Mouse (Mus musculus): ENCODE results near the gene Cideb. TPM values are rescaled to one million over a fixed set of nuclear protein-coding genes. Genes with fewer than 3 reads are reported as not detected.
"Not testable (repeated sequence)": the region's sequence is repeated elsewhere in the genome, so short reads cannot be mapped to it uniquely, and the experiment has no call there.

Cideb gene
- polyA plus RNA-seq, 1 experiment from 2014 or later: 0.36 TPM

DNA sequence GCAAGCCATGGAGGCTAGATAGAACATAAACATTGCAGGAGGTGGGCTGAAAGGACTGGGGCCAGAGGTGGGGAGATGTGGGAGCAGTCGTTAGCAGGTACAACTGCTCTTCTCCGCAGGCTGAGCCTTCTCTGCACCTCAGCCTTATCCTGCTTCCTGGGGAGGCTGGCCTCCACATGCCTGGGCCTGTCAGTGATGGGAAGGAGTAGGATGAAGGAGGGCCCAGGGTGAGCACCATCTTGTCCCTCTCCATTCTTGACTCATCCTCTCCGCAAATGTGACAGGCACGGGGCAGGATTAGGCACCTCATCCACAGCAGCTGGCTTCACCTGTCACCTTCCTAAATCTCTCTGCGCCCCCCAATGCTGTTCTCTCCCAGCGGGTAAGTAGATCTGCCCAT lies 2.9 kb upstream of the Cideb start, which contains the start of gene Ltb4r2:
Gene Ltb4r2 (plus strand): TSS at position 266 of the 400 bp plus-strand sequence.
- Histone ChIP-seq H3K36me3 (peaks cover 6% of the 10 kb centered on the region), H3K27ac (no peak within 1 kb of the TSS), H3K4me1 (peaks cover 10% of the 10 kb centered on the region; the same call in 1 of the 2 replicates), H3K4me3 (peak within 1 kb of the TSS; percentile 47), H3K9me3 (replicated peaks) (no peaks in the 10 kb centered on the region), H3K27me3 (peaks cover 58% of the 10 kb centered on the region), H3K9ac (peak within 1 kb of the TSS; percentile 70), H3K4me2 (replicated peaks) (peak within 1 kb of the TSS; percentile 90)
- 72% methylated on average over 6 of the region's 6 CpGs for WGBS
- no peak for ATAC-seq (ENCODE audit: low FRiP score)

DNA sequence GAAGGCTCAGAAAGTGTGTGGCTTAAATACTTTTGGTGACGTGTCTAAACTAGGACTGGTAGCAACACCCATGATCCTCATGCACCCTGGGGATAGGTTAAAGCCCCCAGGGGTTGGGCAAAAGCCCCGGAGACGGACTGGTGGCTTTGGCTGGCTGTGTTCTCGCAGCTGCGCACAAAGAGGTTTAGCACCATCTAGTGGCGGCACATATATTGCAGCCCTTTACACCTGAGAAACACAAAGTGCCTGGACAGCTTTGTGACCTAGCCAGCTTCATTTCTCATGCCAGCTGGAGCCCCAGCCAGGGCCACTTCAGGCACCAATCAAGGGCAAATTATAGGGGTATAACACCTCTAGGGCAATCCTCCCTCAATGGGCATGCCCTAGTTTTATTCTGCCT lies 1.9 kb upstream of the Cideb start:
- 0 out of 2 replicates have a peak, but pooled peaks have one; percentile 9 for ATAC-seq (ENCODE audit: low FRiP score)
- 0% methylated on average over 6 of the region's 6 CpGs for WGBS

DNA sequence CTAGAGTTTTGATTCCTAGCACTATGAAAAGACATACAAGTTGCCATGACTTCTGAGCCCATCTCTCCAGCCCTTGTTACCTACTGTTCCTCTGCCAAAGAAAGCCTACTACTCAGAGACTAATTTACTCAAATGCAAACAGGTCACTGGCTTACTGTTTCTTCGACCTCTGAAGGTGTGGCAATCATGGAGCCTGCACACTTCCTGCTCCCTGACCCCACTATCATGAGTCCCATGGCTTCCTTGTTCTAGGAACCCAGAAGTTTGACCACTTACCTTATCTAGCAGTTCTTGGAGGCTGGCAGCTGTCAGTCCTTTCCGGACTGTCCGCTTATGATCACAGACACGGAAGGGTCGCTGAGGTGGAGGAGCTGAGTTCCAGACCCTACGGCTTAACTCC lies 692 bp downstream of the Cideb start:
- H3K27me3 ChIP-seq: peaks cover 23% of the 10 kb centered on the region

More for the DNA sequence above, 1.9 kb upstream of the Cideb start:
- not testable (repeated sequence) for H3K9ac ChIP-seq; H3K4me3 ChIP-seq; H3K27ac ChIP-seq; H3K9me3 ChIP-seq (replicated peaks)
- Histone ChIP-seq H3K27me3 (peaks cover 48% of the 10 kb centered on the region), H3K4me2 (replicated peaks) (peak overlapping the region; percentile 31), H3K36me3 (peaks cover 16% of the 10 kb centered on the region), H3K4me1 (peaks cover 10% of the 10 kb centered on the region; the same call in 1 of the 2 replicates)

GRCm38 (mm10) chr14:55747051-55747847 lies 11.0 kb downstream of the Cideb start:
- H3K4me1 ChIP-seq: peaks cover 24% of the 10 kb centered on the region
- H3K27me3 ChIP-seq: no peaks in the 10 kb centered on the region
- no peaks in the 10 kb centered on the region for H3K9me3 ChIP-seq (replicated peaks)
- peak overlapping the region; percentile 99 for H3K4me2 ChIP-seq (replicated peaks)
- no peak overlapping the region for H3K27ac ChIP-seq
- 93% methylated on average over 10 of the region's 10 CpGs for WGBS
- peaks cover 37% of the 10 kb centered on the region for H3K36me3 ChIP-seq
- H3K4me3 ChIP-seq: peak overlapping the region; percentile 93; the same call in 1 of the 2 replicates
- ATAC-seq (ENCODE audit: low FRiP score): no peak
- no peak overlapping the region for H3K9ac ChIP-seq

More for the DNA sequence above, 692 bp downstream of the Cideb start:
- Histone ChIP-seq H3K9me3 (replicated peaks) (no peaks in the 10 kb centered on the region), H3K4me3 (no peak overlapping the region), H3K36me3 (peaks cover 42% of the 10 kb centered on the region), H3K9ac (no peak overlapping the region), H3K27ac (no peak overlapping the region), H3K4me1 (peaks cover 10% of the 10 kb centered on the region; the same call in 1 of the 2 replicates), H3K4me2 (replicated peaks) (no peak overlapping the region)
- no peak for ATAC-seq (ENCODE audit: low FRiP score)
- 89% methylated on average over 6 of the region's 6 CpGs for WGBS

DNA sequence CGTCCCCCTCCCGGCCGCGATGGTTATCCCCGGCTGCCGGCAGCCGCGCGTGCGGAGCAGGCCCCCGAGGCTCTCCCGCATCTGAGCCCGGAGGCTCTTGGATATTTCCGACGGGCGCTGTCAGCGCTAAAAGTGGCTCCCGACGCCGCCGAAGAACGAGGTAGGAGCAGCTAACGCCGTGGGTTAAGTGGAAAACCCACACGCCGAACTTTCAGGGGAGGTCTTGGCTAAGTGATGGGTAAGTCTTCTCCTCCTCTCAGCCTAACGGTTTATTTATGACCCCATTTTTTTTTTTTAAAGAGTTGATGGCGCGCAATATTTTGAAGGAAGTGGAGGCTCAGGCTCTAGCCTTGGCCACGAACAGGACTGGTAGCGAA lies 12.4 kb downstream of the Cideb start:
- H3K9ac ChIP-seq: peak overlapping the region; percentile 83
- H3K4me3 ChIP-seq: peak overlapping the region; percentile 93
- ATAC-seq (ENCODE audit: low FRiP score): no peak
- H3K36me3 ChIP-seq: peaks cover 24% of the 10 kb centered on the region
- H3K4me2 ChIP-seq (replicated peaks): peak overlapping the region; percentile 99
- H3K9me3 ChIP-seq (replicated peaks): no peaks in the 10 kb centered on the region
- WGBS: 0% methylated on average over 31 of the region's 31 CpGs
- no peaks in the 10 kb centered on the region for H3K27me3 ChIP-seq
- 0 out of 2 replicates have a peak overlapping the region, but pooled peaks have one; percentile 17 for H3K27ac ChIP-seq
- peaks cover 24% of the 10 kb centered on the region for H3K4me1 ChIP-seq

DNA sequence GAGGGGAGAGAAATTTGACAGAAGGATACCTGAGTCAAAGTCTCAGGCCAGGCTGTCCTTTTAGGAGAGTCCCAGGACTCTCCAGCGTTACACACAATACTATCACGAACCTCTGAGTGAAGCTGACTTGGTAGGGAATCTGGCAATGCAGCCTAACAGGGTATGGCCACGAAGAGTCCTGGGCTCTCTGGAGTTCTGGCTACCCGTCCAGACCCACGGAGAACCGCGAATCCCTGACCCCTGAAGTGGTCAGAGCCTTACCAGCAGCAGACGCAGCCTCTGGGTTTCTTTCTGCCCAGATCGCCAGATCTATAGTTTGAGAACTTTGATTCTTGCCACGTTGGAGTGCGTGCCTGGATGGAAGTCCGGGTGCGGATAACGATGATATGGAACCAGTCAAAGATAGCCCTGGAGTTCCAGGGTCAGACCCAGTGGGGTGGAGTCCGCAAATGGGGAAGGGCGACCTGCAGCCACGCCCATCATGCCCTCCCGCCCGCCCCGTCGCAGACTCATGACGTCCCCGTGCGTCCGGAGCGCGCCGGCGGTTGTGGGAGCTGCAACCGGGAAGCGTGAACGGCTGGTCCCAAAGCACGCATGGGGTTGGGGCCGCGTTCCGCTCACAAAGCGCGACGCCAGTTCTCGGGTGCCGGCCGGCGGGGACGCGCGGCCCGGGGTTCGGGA lies 12.9 kb downstream of the Cideb start, which contains the start of the genes Dhrs1 and Nop9:
Gene Dhrs1 (minus strand): TSS at position 511 of the 681 bp plus-strand sequence.
Gene Nop9 (plus strand): TSS at position 514 of the 681 bp plus-strand sequence.
- H3K4me2 ChIP-seq (replicated peaks): peak within 1 kb of the TSS; percentile 99
- H3K27me3 ChIP-seq: no peaks in the 10 kb centered on the region
- peak within 1 kb of the TSS; percentile 93 for H3K4me3 ChIP-seq
- H3K36me3 ChIP-seq: peaks cover 21% of the 10 kb centered on the region
- H3K27ac ChIP-seq: 0 out of 2 replicates have a peak within 1 kb of the TSS, but pooled peaks have one; percentile 17
- 1% methylated on average over 48 of the region's 48 CpGs for WGBS
- H3K9me3 ChIP-seq (replicated peaks): no peaks in the 10 kb centered on the region
- peak; percentile 84 for ATAC-seq (ENCODE audit: low FRiP score)
- peak within 1 kb of the TSS; percentile 83 for H3K9ac ChIP-seq
- H3K4me1 ChIP-seq: peaks cover 24% of the 10 kb centered on the region

GRCm38 (mm10) chr14:55743711-55744110 lies 14.5 kb downstream of the Cideb start:
- 22% methylated on average over 10 of the region's 10 CpGs for WGBS
- Histone ChIP-seq H3K9ac (no peak overlapping the region), H3K4me3 (no peak overlapping the region), H3K36me3 (peaks cover 23% of the 10 kb centered on the region), H3K4me1 (peaks cover 24% of the 10 kb centered on the region), H3K27ac (no peak overlapping the region), H3K9me3 (replicated peaks) (no peaks in the 10 kb centered on the region), H3K27me3 (no peaks in the 10 kb centered on the region), H3K4me2 (replicated peaks) (no peak overlapping the region)
- ATAC-seq (ENCODE audit: low FRiP score): peak; percentile 55

DNA sequence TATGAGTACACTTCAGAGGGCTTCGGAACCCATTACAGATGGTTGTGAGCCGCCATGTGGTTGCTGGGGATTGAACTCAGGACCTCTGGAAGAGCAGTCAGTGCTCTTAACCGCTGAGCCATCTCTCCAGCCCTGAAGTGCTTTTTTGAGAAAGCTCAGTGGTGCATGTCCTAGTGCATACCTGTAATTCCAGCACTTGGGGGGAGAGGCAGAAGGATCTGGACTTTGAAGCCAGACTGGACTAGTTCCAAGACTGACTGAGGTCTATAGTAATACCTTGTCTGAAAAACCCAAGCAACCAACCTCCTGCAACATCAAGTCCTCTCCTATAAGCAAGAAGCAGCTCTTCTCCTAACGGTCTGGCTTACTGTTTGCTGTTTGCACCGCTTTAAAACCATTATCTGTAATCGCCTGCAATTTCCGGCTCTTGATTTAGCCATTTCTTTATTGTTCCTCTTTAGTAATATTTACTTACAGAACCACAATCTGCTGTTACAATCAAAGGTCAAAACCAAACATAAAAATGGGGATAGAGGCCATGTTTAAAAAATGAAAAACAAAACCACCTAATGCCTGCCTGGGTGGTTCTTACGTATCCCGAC lies 21.1 kb downstream of the Cideb start:
- H3K27me3 ChIP-seq: no peaks in the 10 kb centered on the region
- no peaks in the 10 kb centered on the region for H3K4me1 ChIP-seq
- no peaks in the 10 kb centered on the region for H3K9me3 ChIP-seq (replicated peaks)
- no peak overlapping the region for H3K4me3 ChIP-seq
- H3K36me3 ChIP-seq: peaks cover 25% of the 10 kb centered on the region
- ATAC-seq (ENCODE audit: low FRiP score): no peak
- no peak overlapping the region for H3K4me2 ChIP-seq (replicated peaks)
- 90% methylated on average over 9 of the region's 9 CpGs for WGBS
- no peak overlapping the region for H3K27ac ChIP-seq
- no peak overlapping the region for H3K9ac ChIP-seq

DNA sequence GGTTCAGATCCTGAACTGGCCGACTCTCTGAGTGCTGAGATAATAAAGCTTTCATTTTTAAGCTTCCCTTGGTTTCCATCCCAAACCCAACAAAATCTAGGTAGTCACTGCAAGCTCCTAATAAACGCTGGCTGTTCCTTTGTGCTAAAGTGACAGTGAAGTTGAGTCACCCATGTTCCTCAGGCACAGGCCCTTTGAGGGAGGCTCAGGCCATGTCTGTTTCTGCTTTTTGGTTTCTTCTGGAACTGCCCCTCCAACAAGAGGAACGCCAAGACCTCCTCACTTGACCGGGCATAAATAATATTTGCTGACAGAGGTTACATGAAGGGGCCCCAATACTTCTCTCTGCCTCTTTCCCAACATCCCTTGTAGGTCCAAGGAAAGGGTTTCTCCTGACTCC lies 22.5 kb downstream of the Cideb start:
- Histone ChIP-seq H3K4me3 (no peak overlapping the region), H3K4me2 (replicated peaks) (no peak overlapping the region), H3K27ac (no peak overlapping the region), H3K4me1 (no peaks in the 10 kb centered on the region), H3K9me3 (replicated peaks) (no peaks in the 10 kb centered on the region), H3K9ac (no peak overlapping the region), H3K27me3 (no peaks in the 10 kb centered on the region), H3K36me3 (peaks cover 25% of the 10 kb centered on the region)
- ATAC-seq (ENCODE audit: low FRiP score): no peak
- WGBS: 81% methylated on average over 4 of the region's 4 CpGs

DNA sequence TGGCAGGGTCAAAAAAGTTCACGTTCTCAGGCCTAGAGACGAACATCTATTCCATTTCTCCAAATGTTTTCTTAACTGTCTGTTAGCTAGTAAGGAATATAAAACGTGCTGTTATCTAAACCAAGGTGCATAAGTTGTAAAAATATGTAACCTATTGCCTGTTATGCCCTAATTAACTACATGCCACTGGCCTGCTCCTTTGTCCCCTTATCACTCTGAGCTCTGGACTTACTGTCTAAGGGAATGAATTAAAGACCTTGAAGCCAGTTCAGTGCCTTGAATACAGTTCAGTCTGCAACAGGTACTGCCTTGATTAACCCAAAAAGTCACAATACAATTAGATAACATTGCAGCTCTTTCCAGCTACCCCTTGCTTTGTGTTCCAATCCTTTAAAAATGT lies 22.9 kb downstream of the Cideb start:
- no peak for ATAC-seq (ENCODE audit: low FRiP score)
- H3K36me3 ChIP-seq: peaks cover 24% of the 10 kb centered on the region
- H3K9ac ChIP-seq: no peak overlapping the region
- H3K4me3 ChIP-seq: no peak overlapping the region
- no peaks in the 10 kb centered on the region for H3K9me3 ChIP-seq (replicated peaks)
- no peaks in the 10 kb centered on the region for H3K4me1 ChIP-seq
- no peak overlapping the region for H3K4me2 ChIP-seq (replicated peaks)
- H3K27ac ChIP-seq: no peak overlapping the region
- WGBS: 81% methylated on average over 3 of the region's 3 CpGs
- H3K27me3 ChIP-seq: no peaks in the 10 kb centered on the region

- H3K9ac ChIP-seq: no peak overlapping the region
- no peak overlapping the region for H3K4me3 ChIP-seq
- ATAC-seq (ENCODE audit: low FRiP score): no peak
- 76% methylated on average over 7 of the region's 7 CpGs for WGBS
- H3K27ac ChIP-seq: no peak overlapping the region
- H3K4me1 ChIP-seq: no peaks in the 10 kb centered on the region
- no peaks in the 10 kb centered on the region; the same call in 1 of the 2 replicates for H3K27me3 ChIP-seq
- H3K9me3 ChIP-seq (replicated peaks): no peaks in the 10 kb centered on the region
- no peak overlapping the region for H3K4me2 ChIP-seq (replicated peaks)
- peaks cover 20% of the 10 kb centered on the region for H3K36me3 ChIP-seq
These were observed 23.4 kb downstream of the Cideb start for GRCm38 (mm10) chr14:55734869-55735268.

DNA sequence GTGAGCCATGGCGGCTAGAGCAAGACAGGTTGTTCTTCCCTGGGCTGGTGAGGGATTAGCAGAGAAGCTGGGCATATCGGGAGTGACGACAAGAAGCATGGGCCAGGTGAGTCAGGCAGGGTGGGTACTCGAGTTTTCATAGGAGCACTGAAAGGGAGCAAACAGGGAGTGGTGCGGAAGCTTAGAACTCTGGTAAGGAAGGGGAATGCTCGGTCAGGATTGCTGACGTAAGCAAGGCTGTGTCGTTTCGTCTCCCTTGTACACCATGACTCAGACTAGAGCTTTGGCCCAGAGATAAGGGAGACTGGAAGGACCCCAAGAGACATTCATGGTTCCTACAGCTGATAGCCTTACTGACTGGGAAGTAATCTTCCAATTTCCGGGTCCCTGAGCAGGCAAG lies 24.4 kb downstream of the Cideb start:
- H3K4me1 ChIP-seq: no peaks in the 10 kb centered on the region

More for the DNA sequence above, 24.4 kb downstream of the Cideb start:
- Histone ChIP-seq H3K9me3 (replicated peaks) (no peaks in the 10 kb centered on the region), H3K4me2 (replicated peaks) (no peak overlapping the region), H3K9ac (no peak overlapping the region), H3K27me3 (no peaks in the 10 kb centered on the region; the same call in 1 of the 2 replicates), H3K36me3 (peaks cover 10% of the 10 kb centered on the region), H3K4me3 (no peak overlapping the region), H3K27ac (no peak overlapping the region)
- ATAC-seq (ENCODE audit: low FRiP score): no peak
- 84% methylated on average over 10 of the region's 10 CpGs for WGBS
